Mouse (Mus musculus) heart, embryonic 16.5 days (tissue): ENCODE measurements around the gene Slc20a1. TPM values are rescaled to one million over a fixed set of nuclear protein-coding genes. Genes with fewer than 3 reads are reported as not detected.

Experiments used
- ATAC-seq: fragments of 200-750 bp; cut with Nextera tagmentation; replicated peaks from 2 replicates; pipeline ENCODE4 v1.8.0; 2017; ENCODE audit warnings: moderate number of reproducible peaks; ENCODE audit not compliant: insufficient read depth, low FRiP score; ENCODE audit errors: extremely low read depth
- H3K27ac ChIP-seq: fragments of 300-500 bp; sonication (generic); 2 replicates; pipeline ENCODE4 v1.5.1; 2014; ENCODE audit warnings: mild to moderate bottlenecking, low read length, control low read depth, moderate library complexity
- H3K27me3 ChIP-seq: fragments of 300-500 bp; sonication (generic); 2 replicates; pipeline ENCODE4 v1.6.1; 2014; ENCODE audit warnings: low read length, mixed read lengths; ENCODE audit not compliant: control insufficient read depth, insufficient read depth
- H3K36me3 ChIP-seq: fragments of 300-500 bp; sonication (generic); 2 replicates; pipeline ENCODE4 v1.6.1; 2014; ENCODE audit not compliant: control insufficient read depth, insufficient read depth
- H3K4me1 ChIP-seq: fragments of 300-500 bp; sonication (generic); 2 replicates; pipeline ENCODE4 v1.6.1; 2014; ENCODE audit warnings: low read length, mixed read lengths; ENCODE audit not compliant: control insufficient read depth, insufficient read depth
- H3K4me2 ChIP-seq: fragments of 300-500 bp; sonication (generic); 2 replicates; pipeline ENCODE4 v1.6.1; 2014; ENCODE audit warnings: low read depth, mild to moderate bottlenecking, control low read depth, low read length
- H3K4me3 ChIP-seq: fragments of 300-500 bp; sonication (generic); 2 replicates; pipeline ENCODE4 v1.5.1; 2014; ENCODE audit warnings: mild to moderate bottlenecking, control low read depth, low read length
- H3K9ac ChIP-seq: fragments of 300-500 bp; sonication (generic); 2 replicates; pipeline ENCODE4 v1.6.1; 2014; ENCODE audit warnings: low read length, control low read depth
- H3K9me3 ChIP-seq: fragments of 300-500 bp; sonication (generic); replicated peaks from 2 replicates; pipeline ENCODE4 v1.6.1; 2016; ENCODE audit warnings: low read length; ENCODE audit not compliant: control insufficient read depth
- WGBS: fragments of 180-500 bp; shearing (Covaris S2); extraction: QIAGEN DNeasy Blood & Tissue Kit; methylation state at CpG from one replicate; pipeline ENCODE4 v1.1.7; 2014; 5-methylcytosine and 5-hydroxymethylcytosine counted together
- polyA plus RNA-seq: library from polyadenylated mRNA; unstranded; fragments of >200 nt; fragmentation: Nextera tagmentation; extraction: Ambion mirVana; gene quantifications from 2 replicates; pipeline ENCODE4 v1.2.1, GENCODE M21; 2015

The Slc20a1 gene
- polyA plus RNA-seq, 1 experiment from 2014 or later = 21.1 TPM

GRCm38 (mm10) chr2:129241845-129242833 is 43.6 kb downstream of the Slc20a1 start:
- Histone ChIP-seq H3K27ac (no peak overlapping the region), H3K36me3 (no peaks in the 10 kb centered on the region), H3K4me3 (no peak overlapping the region), H3K9ac (no peak overlapping the region), H3K4me1 (peaks cover 13% of the 10 kb centered on the region; the same call in 1 of the 2 replicates), H3K9me3 (peaks cover 5% of the 10 kb centered on the region; the same call in 1 of the 2 replicates), H3K4me2 (no peak overlapping the region), H3K27me3 (no peaks in the 10 kb centered on the region)
- no peak for ATAC-seq
- WGBS = 63% methylated on average over 7 of the region's 7 CpGs

- peaks cover 5% of the 10 kb centered on the region; the same call in 1 of the 2 replicates for H3K9me3 ChIP-seq
- H3K36me3 ChIP-seq = no peaks in the 10 kb centered on the region
- 67% methylated on average over 4 of the region's 4 CpGs for WGBS
- no peak overlapping the region for H3K9ac ChIP-seq
- H3K4me1 ChIP-seq = peaks cover 13% of the 10 kb centered on the region; the same call in 1 of the 2 replicates
- no peak overlapping the region for H3K4me2 ChIP-seq
- ATAC-seq = no peak
- no peaks in the 10 kb centered on the region for H3K27me3 ChIP-seq
- no peak overlapping the region for H3K27ac ChIP-seq
- H3K4me3 ChIP-seq = no peak overlapping the region
These were observed 44.4 kb downstream of the Slc20a1 start for GRCm38 (mm10) chr2:129243005-129243404.

- H3K4me3 ChIP-seq = no peak overlapping the region
- no peak overlapping the region; the same call in 1 of the 2 replicates for H3K4me2 ChIP-seq
- peak overlapping the region; percentile 44 for H3K27ac ChIP-seq
- no peaks in the 10 kb centered on the region for H3K36me3 ChIP-seq
- 23% methylated on average over 9 of the region's 9 CpGs for WGBS
- no peak overlapping the region for H3K9ac ChIP-seq
- H3K9me3 ChIP-seq = peaks cover 5% of the 10 kb centered on the region; the same call in 1 of the 2 replicates
- H3K27me3 ChIP-seq = no peaks in the 10 kb centered on the region
- peaks cover 13% of the 10 kb centered on the region; the same call in 1 of the 2 replicates for H3K4me1 ChIP-seq
- no peak for ATAC-seq
These were observed 45.2 kb downstream of the Slc20a1 start for GRCm38 (mm10) chr2:129243786-129244185.

GRCm38 (mm10) chr2:129244446-129245120 is 46.0 kb downstream of the Slc20a1 start:
- 76% methylated on average over 20 of the region's 20 CpGs for WGBS
- Histone ChIP-seq H3K4me3 (no peak overlapping the region), H3K27me3 (no peaks in the 10 kb centered on the region), H3K36me3 (no peaks in the 10 kb centered on the region), H3K4me2 (no peak overlapping the region), H3K9ac (no peak overlapping the region), H3K4me1 (peaks cover 13% of the 10 kb centered on the region; the same call in 1 of the 2 replicates), H3K9me3 (peaks cover 5% of the 10 kb centered on the region; the same call in 1 of the 2 replicates), H3K27ac (no peak overlapping the region)
- ATAC-seq = no peak

GRCm38 (mm10) chr2:129245618-129246017 is 47.1 kb downstream of the Slc20a1 start:
- no peak overlapping the region for H3K4me3 ChIP-seq
- no peaks in the 10 kb centered on the region for H3K9me3 ChIP-seq
- WGBS = 21% methylated on average over 5 of the region's 5 CpGs
- no peaks in the 10 kb centered on the region for H3K36me3 ChIP-seq
- no peak overlapping the region for H3K9ac ChIP-seq
- no peaks in the 10 kb centered on the region for H3K27me3 ChIP-seq
- peaks cover 13% of the 10 kb centered on the region; the same call in 1 of the 2 replicates for H3K4me1 ChIP-seq
- H3K27ac ChIP-seq = no peak overlapping the region
- peak; percentile 68 for ATAC-seq
- peak overlapping the region; percentile 24; the same call in 1 of the 2 replicates for H3K4me2 ChIP-seq

GRCm38 (mm10) chr2:129246436-129246835 is 47.9 kb downstream of the Slc20a1 start:
- Histone ChIP-seq H3K9me3 (no peaks in the 10 kb centered on the region), H3K4me3 (no peak overlapping the region), H3K4me2 (no peak overlapping the region), H3K27me3 (no peaks in the 10 kb centered on the region), H3K27ac (no peak overlapping the region), H3K36me3 (no peaks in the 10 kb centered on the region), H3K4me1 (peaks cover 13% of the 10 kb centered on the region; the same call in 1 of the 2 replicates), H3K9ac (no peak overlapping the region)
- ATAC-seq = no peak
- WGBS = 75% methylated on average over 7 of the region's 7 CpGs

- Histone ChIP-seq H3K9ac (no peak overlapping the region), H3K27me3 (no peaks in the 10 kb centered on the region), H3K9me3 (no peaks in the 10 kb centered on the region), H3K4me3 (no peak overlapping the region), H3K36me3 (no peaks in the 10 kb centered on the region), H3K27ac (no peak overlapping the region), H3K4me1 (peaks cover 13% of the 10 kb centered on the region; the same call in 1 of the 2 replicates), H3K4me2 (no peak overlapping the region)
- no peak for ATAC-seq
- 96% methylated on average over 12 of the region's 12 CpGs for WGBS
These were observed 48.4 kb downstream of the Slc20a1 start for GRCm38 (mm10) chr2:129246924-129247323.

GRCm38 (mm10) chr2:129247707-129248121 is 49.1 kb downstream of the Slc20a1 start:
- Histone ChIP-seq H3K36me3 (no peaks in the 10 kb centered on the region), H3K4me3 (no peak overlapping the region), H3K4me2 (no peak overlapping the region), H3K27me3 (no peaks in the 10 kb centered on the region), H3K9ac (no peak overlapping the region), H3K27ac (no peak overlapping the region), H3K4me1 (peaks cover 13% of the 10 kb centered on the region; the same call in 1 of the 2 replicates), H3K9me3 (no peaks in the 10 kb centered on the region)
- 80% methylated on average over 7 of the region's 7 CpGs for WGBS
- no peak for ATAC-seq
